Mouse (Mus musculus) liver, embryonic 14.5 days (tissue): ENCODE data around the gene Fxn. TPM values are rescaled to one million over a fixed set of nuclear protein-coding genes. Genes with fewer than 3 reads are reported as not detected.

Experiments used
- ATAC-seq: fragments of 200-750 bp; cut with Nextera tagmentation; 2 replicates; pipeline ENCODE4 v1.8.0; 2017; ENCODE audit warnings: moderate number of reproducible peaks, mild to moderate bottlenecking, moderate library complexity; ENCODE audit not compliant: insufficient read depth
- DNase-seq, 3 experiments: peaks; one replicate each; pipeline ENCODE4 v3.0.0-alpha.2; 2012 to 2013; ENCODE audit warnings: low read depth in 3 of 3, low spot score in 3 of 3
- H3K27ac ChIP-seq: fragments of 300-500 bp; sonication (generic); 2 replicates; pipeline ENCODE4 v1.5.1; 2014; ENCODE audit warnings: moderate library complexity, mild to moderate bottlenecking, control low read depth, inconsistent platforms
- H3K27me3 ChIP-seq: fragments of 300-500 bp; sonication (generic); 2 replicates; pipeline ENCODE4 v1.6.1; 2014; ENCODE audit warnings: mild to moderate bottlenecking, low read length, moderate library complexity; ENCODE audit not compliant: control insufficient read depth, insufficient read depth
- H3K36me3 ChIP-seq: fragments of 300-500 bp; sonication (generic); replicated peaks from 2 replicates; pipeline ENCODE4 v1.6.1; 2014; ENCODE audit warnings: low read depth; ENCODE audit not compliant: control insufficient read depth, insufficient read depth
- H3K4me1 ChIP-seq, 2 experiments: fragments of 200-500 bp in 1 of 2; fragments of 300-500 bp in 1 of 2; sonication (generic) in 1 of 2; replicated peaks; 2 replicates each; pipeline ENCODE4 v1.6.1; 2012 to 2014; ENCODE audit warnings: antibody characterized with exemption in 1 of 2, inconsistent platforms in 1 of 2, low read length in 1 of 2; ENCODE audit not compliant: control insufficient read depth in 2 of 2, insufficient read depth in 2 of 2
- H3K4me2 ChIP-seq: fragments of 300-500 bp; sonication (generic); 2 replicates; pipeline ENCODE4 v1.6.1; 2014; ENCODE audit warnings: low read depth, mild to moderate bottlenecking, control low read depth, moderate library complexity
- H3K4me3 ChIP-seq, 2 experiments: fragments of 200-500 bp in 1 of 2; fragments of 300-500 bp in 1 of 2; sonication (generic) in 1 of 2; 2 replicates each; pipeline ENCODE4 v1.5.1; 2012 to 2014; ENCODE audit warnings: low read depth in 2 of 2, low read length in 2 of 2, mild to moderate bottlenecking in 2 of 2, control low read depth in 1 of 2, inconsistent platforms in 1 of 2, moderate library complexity in 1 of 2; ENCODE audit not compliant: insufficient read depth in 1 of 2
- H3K9ac ChIP-seq: fragments of 300-500 bp; sonication (generic); replicated peaks from 2 replicates; pipeline ENCODE4 v1.6.1; 2014; ENCODE audit warnings: mild to moderate bottlenecking, control low read depth, moderate library complexity
- H3K9me3 ChIP-seq: fragments of 300-500 bp; sonication (generic); 2 replicates; pipeline ENCODE4 v1.6.1; 2016; ENCODE audit warnings: low read length, mixed read lengths; ENCODE audit not compliant: control insufficient read depth
- CTCF ChIP-seq: IDR thresholded peaks from 2 replicates; pipeline ENCODE4 v1.5.1; 2016; ENCODE audit warnings: antibody characterized with exemption, low read depth, control low read depth
- EP300 ChIP-seq: IDR thresholded peaks from 2 replicates; pipeline ENCODE4 v1.6.1; 2016; ENCODE audit warnings: antibody characterized with exemption, low read depth
- WGBS: fragments of 180-500 bp; shearing (Covaris S2); extraction: QIAGEN DNeasy Blood & Tissue Kit; methylation state at CpG from one replicate; pipeline ENCODE4 v1.1.7; 2014; ENCODE audit not compliant: insufficient replicate concordance; 5-methylcytosine and 5-hydroxymethylcytosine counted together
- polyA plus RNA-seq, 2 experiments: library from polyadenylated mRNA; depleted of rRNA in 1 of 2; stranded (reverse) in 1 of 2; unstranded in 1 of 2; fragments of >200 nt; fragmentation: Nextera tagmentation in 1 of 2; extraction: Ambion mirVana in 1 of 2; gene quantifications; 2 replicates each; pipeline versions ENCODE4 v1.2.1 to v1.2.3; 2012 to 2014

Fxn gene
- polyA plus RNA-seq, 2 experiments: 25.3 to 47.4 TPM

- Histone ChIP-seq H3K4me2 (no peak overlapping the region), H3K9me3 (no peaks in the 10 kb centered on the region), H3K27ac (no peak overlapping the region), H3K36me3 (no peaks in the 10 kb centered on the region), H3K9ac (no peak overlapping the region), H3K4me1 (no peaks in the 10 kb centered on the region), H3K27me3 (no peaks in the 10 kb centered on the region), H3K4me3 (no peak overlapping the region)
- no peak for ATAC-seq
- WGBS: 40% methylated on average over 5 of the region's 5 CpGs
- TF ChIP-seq CTCF: no peak
- no peak for TF ChIP-seq EP300
- no peak for DNase-seq
Observed at GRCm38 (mm10) chr19:24308305-24308705, 27.9 kb upstream of the Fxn start.

GRCm38 (mm10) chr19:24307271-24308221 is 27.1 kb upstream of the Fxn start:
- Histone ChIP-seq H3K36me3 (no peaks in the 10 kb centered on the region), H3K4me2 (no peak overlapping the region), H3K27ac (no peak overlapping the region), H3K9me3 (no peaks in the 10 kb centered on the region), H3K4me3 (no peak overlapping the region), H3K9ac (no peak overlapping the region), H3K4me1 (no peaks in the 10 kb centered on the region), H3K27me3 (no peaks in the 10 kb centered on the region)
- 73% methylated on average over 13 of the region's 13 CpGs for WGBS
- TF ChIP-seq EP300 (no peak), CTCF (no peak)
- ATAC-seq: no peak
- DNase-seq: no peak

DNA sequence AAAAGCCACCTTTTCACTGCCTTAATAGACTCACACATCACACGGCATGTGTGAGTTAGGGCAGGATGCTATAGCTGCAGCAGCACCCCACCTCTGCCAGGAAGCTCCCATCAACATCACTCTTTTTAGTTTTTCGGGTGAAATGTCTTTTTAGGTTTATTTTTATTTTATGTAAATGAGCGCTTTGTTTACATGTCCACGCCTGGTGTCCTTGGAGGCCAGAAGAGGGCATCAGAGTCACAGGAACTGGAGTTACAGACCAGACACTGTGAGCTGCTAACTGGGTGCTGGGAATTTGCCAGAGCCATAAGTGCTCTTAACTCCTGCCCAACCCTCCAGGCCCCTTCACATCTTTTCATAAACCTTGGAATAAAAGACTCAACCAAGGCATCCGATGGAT is 25.9 kb upstream of the Fxn start:
- Histone ChIP-seq H3K36me3 (no peaks in the 10 kb centered on the region), H3K9me3 (no peaks in the 10 kb centered on the region), H3K4me2 (no peak overlapping the region), H3K4me1 (no peaks in the 10 kb centered on the region), H3K4me3 (no peak overlapping the region), H3K27ac (no peak overlapping the region), H3K27me3 (no peaks in the 10 kb centered on the region), H3K9ac (no peak overlapping the region)
- DNase-seq: no peak
- ATAC-seq: no peak
- WGBS: 77% methylated on average over 5 of the region's 5 CpGs
- TF ChIP-seq CTCF (no peak), EP300 (no peak)

DNA sequence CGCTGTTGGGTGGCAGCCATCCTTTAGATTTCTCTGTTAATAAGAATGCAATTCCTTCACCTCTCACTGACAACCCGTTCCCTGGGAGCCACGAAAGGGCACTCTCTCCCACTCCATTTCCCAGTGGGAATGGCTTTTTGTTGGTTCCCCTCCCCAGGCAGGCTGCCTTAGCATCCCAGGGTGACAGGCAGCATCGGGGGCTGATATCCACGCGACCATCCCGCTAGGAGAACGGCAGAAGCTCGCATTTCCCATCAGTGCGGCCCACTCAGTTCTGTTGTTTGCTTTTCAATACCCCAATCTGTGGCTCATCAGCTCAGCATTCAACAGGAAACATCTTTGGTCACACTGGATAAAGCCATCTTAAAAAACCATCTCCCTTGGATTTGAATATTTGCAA is 21.8 kb upstream of the Fxn start:
- no peak overlapping the region for H3K9ac ChIP-seq
- no peaks in the 10 kb centered on the region for H3K4me1 ChIP-seq
- TF ChIP-seq CTCF (no peak), EP300 (no peak)
- H3K9me3 ChIP-seq: no peaks in the 10 kb centered on the region
- DNase-seq (no peak), ATAC-seq (no peak)
- no peaks in the 10 kb centered on the region for H3K27me3 ChIP-seq
- WGBS: 69% methylated on average over 10 of the region's 10 CpGs
- no peak overlapping the region for H3K4me3 ChIP-seq
- H3K27ac ChIP-seq: no peak overlapping the region
- H3K4me2 ChIP-seq: no peak overlapping the region
- H3K36me3 ChIP-seq: no peaks in the 10 kb centered on the region

DNA sequence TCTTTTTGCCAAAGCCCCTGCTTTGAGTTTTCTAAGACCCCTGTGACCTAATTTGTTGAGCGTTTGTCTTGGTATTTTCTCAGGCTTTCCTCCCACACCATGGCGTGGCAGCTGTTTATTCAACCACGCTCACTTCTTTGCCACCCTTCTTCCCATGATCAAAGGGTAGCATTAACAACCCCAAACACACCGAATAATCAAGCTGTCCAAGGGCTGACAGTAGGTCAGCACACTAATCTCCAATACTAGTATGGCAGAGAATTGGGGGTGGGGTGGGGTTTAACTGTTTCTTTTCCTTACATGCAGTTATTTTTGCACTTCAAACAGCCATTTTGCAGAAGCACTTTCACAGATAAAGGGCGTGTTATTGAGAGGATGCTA is 21.4 kb upstream of the Fxn start:
- Histone ChIP-seq H3K36me3 (no peaks in the 10 kb centered on the region), H3K9me3 (no peaks in the 10 kb centered on the region), H3K9ac (no peak overlapping the region), H3K4me3 (no peak overlapping the region), H3K4me1 (no peaks in the 10 kb centered on the region), H3K27ac (no peak overlapping the region), H3K27me3 (no peaks in the 10 kb centered on the region), H3K4me2 (no peak overlapping the region)
- ATAC-seq (no peak), DNase-seq (no peak)
- 49% methylated on average over 5 of the region's 5 CpGs for WGBS
- TF ChIP-seq CTCF: no peak
- no peak for TF ChIP-seq EP300
